Mouse (Mus musculus): ENCODE results near the gene Dennd1b.

DNA sequence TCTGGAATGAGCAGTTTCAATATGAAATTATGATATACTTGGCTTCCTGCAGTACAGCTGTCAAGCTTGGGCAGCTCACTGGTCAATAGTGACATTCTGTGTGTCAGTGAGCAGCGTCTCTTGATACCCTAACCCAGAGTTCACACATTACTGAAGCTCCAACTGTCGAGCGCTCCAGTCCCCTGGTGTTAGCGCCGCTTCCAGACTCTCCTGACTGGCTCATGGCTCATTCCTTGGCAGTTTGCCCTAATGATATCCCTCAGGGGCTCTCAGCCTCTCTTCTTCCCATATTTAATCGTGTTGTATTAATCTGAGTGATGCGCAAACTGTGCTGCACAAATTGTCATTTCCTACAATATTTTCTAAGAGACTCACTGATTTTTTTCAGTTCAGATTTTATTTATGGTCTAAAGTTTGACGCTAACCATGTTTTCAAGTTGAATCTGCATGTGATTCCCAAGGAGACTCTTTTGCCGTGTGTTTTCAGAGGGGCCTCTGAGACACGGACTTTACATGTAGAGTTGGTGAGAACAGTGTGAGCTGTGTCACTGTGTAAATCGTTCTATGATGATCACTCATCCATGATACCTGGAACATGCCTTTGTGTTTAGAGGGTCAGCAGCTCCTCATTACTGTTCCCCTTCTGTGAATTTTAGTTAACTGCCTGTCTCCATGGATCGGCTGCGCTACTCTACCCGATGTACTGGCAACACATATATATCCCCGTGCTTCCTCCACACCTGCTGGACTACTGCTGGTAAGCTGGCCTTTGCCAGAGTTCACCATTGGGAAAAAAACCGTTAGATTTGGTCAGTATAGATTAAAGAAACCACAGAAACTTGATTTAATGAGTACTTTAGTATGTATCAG, 117.5 kb downstream of the Dennd1b start:
- TF ChIP-seq CTCF (IDR thresholded peaks at IDR 0.05; ENCODE audit: low read depth) (no peak), EP300 (optimal IDR thresholded peaks at IDR 0.05) (no peak)
